Mouse (Mus musculus): ENCODE data around the gene Wdr38.

DNA sequence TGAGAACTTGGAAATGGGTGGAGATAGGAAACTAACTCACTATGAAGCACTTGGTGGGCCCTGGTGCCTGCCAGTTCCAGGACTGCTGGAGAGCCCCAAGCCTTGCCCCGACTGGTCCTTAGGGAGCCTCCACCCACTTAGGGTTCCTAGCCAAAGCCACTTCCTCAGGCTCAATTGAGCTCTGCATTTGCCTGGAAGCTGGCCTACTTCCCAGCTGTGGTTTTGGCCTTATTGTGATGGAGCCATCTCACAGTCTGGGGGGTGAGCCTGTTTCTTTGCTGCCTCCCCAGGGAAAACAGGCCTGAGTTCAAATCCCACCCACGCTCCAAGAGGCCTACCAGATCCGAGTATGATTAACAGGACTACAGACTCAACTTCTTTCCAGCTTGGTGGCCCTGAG lies 10.7 kb upstream of the Wdr38 start:
- TF ChIP-seq CTCF (IDR thresholded peaks at IDR 0.05; ENCODE audit: extremely low read depth, insufficient read length, insufficient replicate concordance, low read depth, low read length) (no peak), POLR2A (IDR thresholded peaks at IDR 0.05; ENCODE audit: low read depth, low read length) (no peak)
